Mouse (Mus musculus): ENCODE data around the gene Lysmd2. TPM values are rescaled to one million over a fixed set of nuclear protein-coding genes. Genes with fewer than 3 reads are reported as not detected.

Lysmd2 gene
- polyA plus RNA-seq, 1 experiment = 11.1 TPM

DNA sequence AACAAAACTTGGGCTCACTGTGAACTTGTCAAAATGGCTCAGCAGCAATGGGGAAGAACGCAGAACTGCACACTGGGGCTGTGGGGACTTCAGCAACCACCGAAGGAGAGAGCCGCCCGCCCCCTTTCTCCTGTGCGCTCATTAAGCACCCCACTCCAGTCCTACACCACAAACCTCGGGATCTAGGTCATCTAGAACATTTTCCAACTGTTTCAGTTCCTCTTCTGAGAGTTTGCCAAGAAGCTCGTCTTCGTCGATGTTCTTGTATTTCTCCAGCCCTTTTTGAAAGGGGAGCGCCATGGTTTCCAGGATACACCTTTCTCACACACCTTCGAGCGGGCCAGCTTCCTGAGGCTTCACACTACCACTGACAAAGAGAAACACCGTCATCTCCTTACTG, 28.5 kb upstream of the Lysmd2 start:
- Histone ChIP-seq H3ac (ENCODE audit: control insufficient read depth, insufficient read length, low read depth) (no peak overlapping the region), H3K79me3 (ENCODE audit: low read depth) (no peaks in the 10 kb centered on the region), H3K79me2 (ENCODE audit: control insufficient read depth, insufficient read depth) (no peaks in the 10 kb centered on the region), H3K27me3 (ENCODE audit: control insufficient read depth, insufficient read depth, insufficient read length) (no peaks in the 10 kb centered on the region), H3K36me3 (ENCODE audit: control insufficient read depth, insufficient read depth) (no peaks in the 10 kb centered on the region), H3K4me3 (ENCODE audit: insufficient read depth, poor library complexity, severe bottlenecking) (no peak overlapping the region)
- TF ChIP-seq CTCF (IDR thresholded peaks at IDR 0.05; ENCODE audit: control insufficient read depth, insufficient read depth, insufficient read length) (no peak), MYOG (IDR thresholded peaks at IDR 0.05; ENCODE audit: control insufficient read depth, extremely low read depth, insufficient read length) (no peak), USF1 (IDR thresholded peaks at IDR 0.05; ENCODE audit: low read depth) (no peak), CEBPB (IDR thresholded peaks at IDR 0.05; ENCODE audit: low read depth) (no peak), MAX (IDR thresholded peaks at IDR 0.05) (no peak), MYOD1 (IDR thresholded peaks at IDR 0.05; ENCODE audit: control insufficient read depth, insufficient read length, low read depth) (no peak), FOSL1 (IDR thresholded peaks at IDR 0.05; ENCODE audit: insufficient read depth, low read length, poor library complexity, severe bottlenecking) (no peak)

DNA sequence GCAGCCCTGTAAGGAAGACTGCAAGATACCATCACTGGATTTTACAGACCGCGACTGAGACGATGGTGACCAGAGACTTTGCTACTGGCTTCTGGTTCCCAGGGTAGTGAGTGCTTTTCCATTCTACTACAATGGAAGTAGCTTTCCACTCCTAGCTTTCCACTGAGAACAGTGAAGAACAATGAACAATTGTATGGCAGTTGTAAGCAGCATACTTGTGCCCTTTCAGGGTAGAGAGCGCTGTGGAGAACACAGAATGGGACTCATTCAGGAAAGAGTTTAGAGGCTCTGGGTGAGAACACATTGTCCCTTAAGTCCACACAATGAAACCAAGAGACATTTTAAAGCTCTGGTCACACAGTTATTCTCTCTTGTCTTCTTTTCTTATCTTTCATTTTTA, 27.9 kb upstream of the Lysmd2 start:
- Histone ChIP-seq H3K27me3 (ENCODE audit: control insufficient read depth, insufficient read depth, insufficient read length) (no peaks in the 10 kb centered on the region), H3K36me3 (ENCODE audit: control insufficient read depth, insufficient read depth) (no peaks in the 10 kb centered on the region), H3K4me3 (ENCODE audit: insufficient read depth, poor library complexity, severe bottlenecking) (no peak overlapping the region), H3ac (ENCODE audit: control insufficient read depth, insufficient read length, low read depth) (no peak overlapping the region), H3K79me3 (ENCODE audit: low read depth) (no peaks in the 10 kb centered on the region), H3K79me2 (ENCODE audit: control insufficient read depth, insufficient read depth) (no peaks in the 10 kb centered on the region)
- no peak for TF ChIP-seq CEBPB (IDR thresholded peaks at IDR 0.05; ENCODE audit: low read depth)

DNA sequence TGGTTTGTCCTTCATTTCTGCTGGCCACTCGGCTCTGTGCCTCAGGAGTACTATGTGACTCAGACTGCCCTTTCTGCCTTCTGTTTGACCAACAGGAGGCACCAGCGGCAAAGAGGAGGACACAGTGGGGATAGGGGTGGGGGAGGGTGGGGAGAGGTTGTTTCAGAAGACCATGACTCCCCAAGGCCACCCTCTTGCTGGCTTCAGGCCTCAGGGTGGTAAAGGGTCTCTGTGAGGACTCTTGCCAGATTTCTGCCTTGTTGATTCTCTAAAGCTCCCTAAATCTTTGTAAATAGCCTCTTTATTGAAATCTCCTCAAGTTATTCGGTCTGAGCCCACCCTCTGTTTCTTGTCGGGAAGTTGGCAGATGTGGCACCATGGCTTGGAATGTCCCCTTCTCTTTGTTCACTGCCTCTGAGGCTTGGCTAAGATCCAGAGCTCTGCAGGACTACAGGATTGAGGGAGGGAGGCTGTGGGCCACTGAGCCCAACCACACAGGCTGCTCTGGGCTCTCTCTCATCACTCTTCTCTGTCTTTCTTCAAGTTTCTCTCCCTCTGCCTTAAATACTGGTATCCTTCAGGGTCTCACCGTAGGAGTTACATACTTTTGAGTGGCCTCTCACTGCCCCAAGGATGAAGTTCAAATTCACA, 26.2 kb upstream of the Lysmd2 start:
- no peak overlapping the region for H3ac ChIP-seq (ENCODE audit: control insufficient read depth, insufficient read length, low read depth)
- H3K36me3 ChIP-seq (ENCODE audit: control insufficient read depth, insufficient read depth) = no peaks in the 10 kb centered on the region
- H3K79me2 ChIP-seq (ENCODE audit: control insufficient read depth, insufficient read depth) = no peaks in the 10 kb centered on the region
- no peak overlapping the region for H3K4me3 ChIP-seq (ENCODE audit: insufficient read depth, poor library complexity, severe bottlenecking)
- H3K79me3 ChIP-seq (ENCODE audit: low read depth) = no peaks in the 10 kb centered on the region
- TF ChIP-seq MYOD1 (IDR thresholded peaks at IDR 0.05; ENCODE audit: control insufficient read depth, insufficient read length, low read depth) (no peak), USF1 (IDR thresholded peaks at IDR 0.05; ENCODE audit: low read depth) (no peak), MAX (IDR thresholded peaks at IDR 0.05) (no peak)
- no peaks in the 10 kb centered on the region for H3K27me3 ChIP-seq (ENCODE audit: control insufficient read depth, insufficient read depth, insufficient read length)

DNA sequence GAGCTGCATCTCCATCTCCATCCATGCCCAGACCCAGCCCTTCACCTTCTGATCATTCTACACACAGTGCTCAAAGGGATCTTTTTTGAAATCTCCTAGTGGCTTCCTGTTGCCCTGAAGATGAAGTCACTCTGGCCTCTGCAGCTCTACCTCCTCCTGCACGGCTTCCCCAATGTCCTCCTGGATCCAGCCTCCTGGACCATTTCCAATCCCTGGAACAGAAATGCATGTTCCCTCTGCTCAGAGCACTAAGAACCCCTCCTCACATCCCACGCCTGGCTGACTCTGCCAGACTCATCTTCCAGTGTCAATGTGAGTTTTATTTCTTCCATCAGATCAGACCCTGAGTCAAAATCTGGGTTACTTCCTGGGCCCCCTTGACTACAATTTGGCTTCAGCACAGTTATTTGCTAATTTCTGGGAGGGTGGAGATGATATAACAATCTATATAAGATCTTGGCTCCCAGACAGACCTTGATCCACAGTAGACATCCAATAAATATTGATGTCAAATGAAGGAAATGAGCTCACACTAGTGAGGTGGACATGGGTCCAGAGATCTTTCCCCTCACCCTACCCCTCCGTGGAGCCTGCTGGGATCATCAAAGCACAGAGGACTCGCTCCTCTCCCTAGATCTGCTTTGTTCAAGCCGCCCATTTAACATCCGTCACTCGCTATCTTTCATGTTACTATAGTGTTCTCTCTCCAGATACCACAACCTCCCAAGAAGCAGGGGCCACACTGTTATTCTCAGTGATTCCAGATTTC, 25.2 kb upstream of the Lysmd2 start:
- TF ChIP-seq MAX (IDR thresholded peaks at IDR 0.05) = no peak
- TF ChIP-seq FOSL1 (IDR thresholded peaks at IDR 0.05; ENCODE audit: insufficient read depth, low read length, poor library complexity, severe bottlenecking) = no peak
- TF ChIP-seq CTCF (IDR thresholded peaks at IDR 0.05; ENCODE audit: control insufficient read depth, insufficient read depth, insufficient read length) = no peak
- TF ChIP-seq MYOD1 (IDR thresholded peaks at IDR 0.05; ENCODE audit: control insufficient read depth, insufficient read length, low read depth) = no peak
- TF ChIP-seq USF1 (IDR thresholded peaks at IDR 0.05; ENCODE audit: low read depth) = no peak
- no peak for TF ChIP-seq CEBPB (IDR thresholded peaks at IDR 0.05; ENCODE audit: low read depth)
- TF ChIP-seq MYOG (IDR thresholded peaks at IDR 0.05; ENCODE audit: control insufficient read depth, extremely low read depth, insufficient read length) = no peak
- no peaks in the 10 kb centered on the region for H3K79me3 ChIP-seq (ENCODE audit: low read depth)
- no peaks in the 10 kb centered on the region for H3K27me3 ChIP-seq (ENCODE audit: control insufficient read depth, insufficient read depth, insufficient read length)
- H3ac ChIP-seq (ENCODE audit: control insufficient read depth, insufficient read length, low read depth) = no peak overlapping the region
- no peak overlapping the region for H3K4me3 ChIP-seq (ENCODE audit: insufficient read depth, poor library complexity, severe bottlenecking)
- H3K36me3 ChIP-seq (ENCODE audit: control insufficient read depth, insufficient read depth) = no peaks in the 10 kb centered on the region
- H3K79me2 ChIP-seq (ENCODE audit: control insufficient read depth, insufficient read depth) = no peaks in the 10 kb centered on the region

DNA sequence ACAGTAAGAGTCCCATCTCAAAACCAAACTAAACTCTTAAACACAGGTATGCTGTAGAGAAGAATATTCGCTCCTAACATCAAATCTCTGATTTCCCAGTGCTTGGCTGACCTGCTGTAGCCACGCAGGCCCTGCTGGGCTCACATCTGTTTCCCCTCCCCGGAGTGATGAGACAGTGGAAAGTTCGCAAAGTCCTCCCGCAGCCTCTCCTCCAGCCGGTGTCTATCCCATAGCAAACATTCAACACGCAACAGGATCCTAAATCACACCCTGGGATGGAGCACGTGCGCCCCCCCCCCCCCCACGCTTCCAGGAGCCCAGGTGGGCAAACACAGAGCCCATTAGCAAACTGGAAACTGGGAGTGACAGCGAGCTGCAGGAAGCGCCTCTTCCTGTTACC, 24.0 kb upstream of the Lysmd2 start:
- H3ac ChIP-seq (ENCODE audit: control insufficient read depth, insufficient read length, low read depth) = no peak overlapping the region
- H3K4me3 ChIP-seq (ENCODE audit: insufficient read depth, poor library complexity, severe bottlenecking) = no peak overlapping the region
- H3K36me3 ChIP-seq (ENCODE audit: control insufficient read depth, insufficient read depth) = no peaks in the 10 kb centered on the region
- H3K27me3 ChIP-seq (ENCODE audit: control insufficient read depth, insufficient read depth, insufficient read length) = no peaks in the 10 kb centered on the region
- no peaks in the 10 kb centered on the region for H3K79me2 ChIP-seq (ENCODE audit: control insufficient read depth, insufficient read depth)
- no peaks in the 10 kb centered on the region for H3K79me3 ChIP-seq (ENCODE audit: low read depth)
- no peak for TF ChIP-seq CTCF (IDR thresholded peaks at IDR 0.05; ENCODE audit: control insufficient read depth, insufficient read depth, insufficient read length)
- TF ChIP-seq MAX (IDR thresholded peaks at IDR 0.05) = no peak
- no peak for TF ChIP-seq USF1 (IDR thresholded peaks at IDR 0.05; ENCODE audit: low read depth)
- TF ChIP-seq FOSL1 (IDR thresholded peaks at IDR 0.05; ENCODE audit: insufficient read depth, low read length, poor library complexity, severe bottlenecking) = no peak
- no peak for TF ChIP-seq CEBPB (IDR thresholded peaks at IDR 0.05; ENCODE audit: low read depth)
- no peak for TF ChIP-seq MYOD1 (IDR thresholded peaks at IDR 0.05; ENCODE audit: control insufficient read depth, insufficient read length, low read depth)
- TF ChIP-seq MYOG (IDR thresholded peaks at IDR 0.05; ENCODE audit: control insufficient read depth, extremely low read depth, insufficient read length) = no peak

DNA sequence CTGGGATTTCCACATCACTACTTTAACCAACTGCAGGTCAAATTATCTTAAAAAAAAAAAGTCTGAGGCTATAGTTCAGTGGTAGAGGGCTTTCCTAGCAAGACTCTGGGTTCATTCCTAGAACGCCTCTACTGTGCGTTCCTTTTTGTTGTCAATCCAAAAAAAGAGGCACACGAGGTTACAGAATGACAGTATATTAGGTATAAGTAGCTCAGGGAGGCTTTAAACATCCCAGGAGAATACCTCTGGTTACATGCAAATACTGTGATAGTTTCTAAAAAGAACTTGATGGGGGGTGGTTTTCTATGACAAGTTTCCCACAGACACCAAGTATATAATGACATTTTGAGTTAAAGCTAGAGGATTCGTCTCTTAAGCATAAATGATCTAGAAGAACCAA, 18.0 kb upstream of the Lysmd2 start:
- Histone ChIP-seq H3K79me2 (ENCODE audit: control insufficient read depth, insufficient read depth) (no peaks in the 10 kb centered on the region), H3K27me3 (ENCODE audit: control insufficient read depth, insufficient read depth, insufficient read length) (peaks cover 14% of the 10 kb centered on the region), H3K36me3 (ENCODE audit: control insufficient read depth, insufficient read depth) (no peaks in the 10 kb centered on the region), H3ac (ENCODE audit: control insufficient read depth, insufficient read length, low read depth) (no peak overlapping the region), H3K79me3 (ENCODE audit: low read depth) (no peaks in the 10 kb centered on the region), H3K4me3 (ENCODE audit: insufficient read depth, poor library complexity, severe bottlenecking) (no peak overlapping the region)
- no peak for TF ChIP-seq MAX (IDR thresholded peaks at IDR 0.05)
- TF ChIP-seq MYOG (IDR thresholded peaks at IDR 0.05; ENCODE audit: control insufficient read depth, extremely low read depth, insufficient read length) = no peak
- no peak for TF ChIP-seq CEBPB (IDR thresholded peaks at IDR 0.05; ENCODE audit: low read depth)
- TF ChIP-seq CTCF (IDR thresholded peaks at IDR 0.05; ENCODE audit: control insufficient read depth, insufficient read depth, insufficient read length) = no peak
- TF ChIP-seq MYOD1 (IDR thresholded peaks at IDR 0.05; ENCODE audit: control insufficient read depth, insufficient read length, low read depth) = no peak
- no peak for TF ChIP-seq USF1 (IDR thresholded peaks at IDR 0.05; ENCODE audit: low read depth)
- TF ChIP-seq FOSL1 (IDR thresholded peaks at IDR 0.05; ENCODE audit: insufficient read depth, low read length, poor library complexity, severe bottlenecking) = no peak
